Mouse (Mus musculus) olfactory bulb, adult 2 months (tissue): Measurements from ENCODE around the gene 4930452B06Rik.

Experiments used
- CTCF ChIP-seq: fragments of 200-500 bp; IDR thresholded peaks from 2 replicates; pipeline ENCODE4 v1.5.1; 2012; ENCODE audit warnings: low read depth, mild to moderate bottlenecking, low read length, moderate library complexity; ENCODE audit not compliant: insufficient read depth
- POLR2A ChIP-seq: fragments of 200-500 bp; IDR thresholded peaks from 2 replicates; pipeline ENCODE4 v1.6.1; 2012; ENCODE audit warnings: mild to moderate bottlenecking, low read depth, low read length, moderate library complexity; ENCODE audit not compliant: insufficient read depth

DNA sequence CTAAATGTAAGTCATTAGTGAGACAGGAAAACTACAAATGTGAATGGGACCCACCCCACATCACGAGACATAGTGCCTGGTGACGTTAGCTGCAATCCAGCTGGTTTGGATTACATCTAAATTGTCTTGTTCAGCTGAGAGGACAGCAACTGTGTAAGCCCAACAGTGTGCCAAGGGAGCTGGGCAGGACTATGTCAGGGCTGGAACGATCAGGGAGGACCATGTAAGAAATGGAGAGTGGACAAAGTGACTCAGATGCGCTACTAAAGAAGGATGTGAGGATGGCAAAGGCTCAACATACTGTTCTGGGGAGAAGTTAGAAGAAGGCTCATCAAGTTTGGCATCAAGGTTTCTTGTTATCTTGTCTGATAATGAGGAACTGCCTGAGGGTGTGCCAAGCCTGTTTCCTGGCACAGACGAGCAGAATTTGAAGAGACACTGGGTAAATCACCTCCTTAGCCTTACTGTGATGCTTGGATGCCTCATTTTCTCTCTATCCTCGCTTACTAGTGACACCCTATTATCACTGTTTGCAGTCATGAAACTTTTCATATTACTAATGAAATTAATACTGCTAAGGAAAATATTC lies 203.6 kb downstream of the 4930452B06Rik start:
- TF ChIP-seq CTCF (no peak), POLR2A (no peak)
